Mouse (Mus musculus): ENCODE data around the gene Exoc3l2.

Exoc3l2 gene

DNA sequence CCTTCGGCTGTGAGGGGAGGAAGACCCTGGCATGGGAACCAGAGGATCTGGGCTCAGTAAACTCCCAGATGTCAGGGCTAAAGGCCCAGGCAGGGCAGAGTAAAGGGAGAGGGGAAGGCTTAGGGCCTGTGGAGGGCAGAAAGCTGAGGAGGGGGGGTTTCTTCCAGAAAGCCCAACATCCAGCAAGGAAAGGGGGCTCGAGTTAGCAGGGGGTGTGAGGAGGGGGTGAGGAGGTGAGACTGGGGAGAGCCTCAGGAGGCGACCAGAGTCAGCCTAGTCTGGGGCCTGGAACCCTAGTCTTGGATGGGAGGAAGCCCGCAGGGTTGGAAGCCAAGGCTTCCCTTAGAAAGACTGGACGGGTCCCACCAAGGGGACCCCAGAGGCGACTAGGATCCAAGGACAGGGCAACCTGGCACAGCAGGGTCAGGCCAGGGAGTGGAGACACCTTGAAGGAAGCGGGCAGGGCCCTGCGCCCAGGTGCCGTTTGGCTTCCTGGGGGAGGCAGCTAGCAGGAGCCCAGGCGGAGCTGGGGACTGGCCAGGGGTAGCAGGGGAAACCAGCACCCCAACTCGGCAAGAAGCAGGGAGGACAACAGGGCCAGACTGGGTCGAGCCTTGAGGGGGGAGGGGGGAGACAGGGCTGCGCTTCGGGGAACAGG, 5.6 kb upstream of the Exoc3l2 start:
- DNase-seq = no peak

DNA sequence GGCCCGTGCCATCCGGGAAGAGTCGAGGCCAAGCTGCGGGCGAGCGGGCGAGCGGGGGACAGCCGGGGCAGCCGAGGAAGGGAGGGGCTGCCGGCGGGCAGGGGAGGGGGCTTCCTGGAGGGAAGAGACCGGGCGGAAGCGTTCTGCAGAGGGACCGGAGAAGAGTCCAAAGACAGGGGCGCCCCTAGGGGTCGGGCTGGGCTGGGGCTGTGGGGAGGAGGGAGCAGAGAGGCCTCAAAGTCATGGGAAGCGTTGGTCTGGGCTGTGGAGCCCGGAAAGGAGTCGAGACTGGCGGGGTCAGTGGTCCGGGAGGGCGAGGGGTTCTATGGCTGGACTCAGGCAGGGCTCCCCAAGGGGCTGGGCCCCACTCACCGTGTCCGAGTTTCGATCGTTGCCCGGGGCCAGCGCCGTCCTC, 5.1 kb upstream of the Exoc3l2 start:
- DNase-seq = no peak

- DNase-seq = peak; percentile 65
Observed at GRCm38 (mm10) chr7:19458591-19459111, 4.5 kb upstream of the Exoc3l2 start, which contains the start of gene Mark4. TSS of gene Mark4 (minus strand) at chr7:19458821.

GRCm38 (mm10) chr7:19459144-19459870, 3.8 kb upstream of the Exoc3l2 start:
- no peak for DNase-seq

- DNase-seq = no peak
Observed at GRCm38 (mm10) chr7:19460500-19460899, 2.6 kb upstream of the Exoc3l2 start.

DNA sequence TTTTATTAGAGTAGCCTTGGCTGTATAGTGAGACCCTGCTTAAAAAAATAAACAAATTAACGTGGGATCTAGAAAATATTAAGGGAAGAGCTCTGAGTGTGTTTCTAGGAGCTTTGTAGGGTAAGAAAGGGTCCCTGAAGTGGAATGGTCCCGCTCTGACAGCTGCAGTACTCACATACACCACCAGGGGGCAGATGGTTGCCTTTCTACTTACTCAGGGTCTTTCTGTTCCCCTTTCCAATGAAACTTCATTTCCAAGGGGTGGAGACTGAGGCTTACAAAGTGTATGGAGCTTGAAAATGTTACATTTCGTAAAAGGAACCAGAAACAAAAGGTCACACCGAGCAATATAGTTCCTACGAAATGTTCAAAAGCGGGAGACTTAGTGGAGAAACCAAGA, 1.6 kb upstream of the Exoc3l2 start:
- DNase-seq = no peak

GRCm38 (mm10) chr7:19462443-19462842, 688 bp upstream of the Exoc3l2 start:
- no peak for DNase-seq

DNA sequence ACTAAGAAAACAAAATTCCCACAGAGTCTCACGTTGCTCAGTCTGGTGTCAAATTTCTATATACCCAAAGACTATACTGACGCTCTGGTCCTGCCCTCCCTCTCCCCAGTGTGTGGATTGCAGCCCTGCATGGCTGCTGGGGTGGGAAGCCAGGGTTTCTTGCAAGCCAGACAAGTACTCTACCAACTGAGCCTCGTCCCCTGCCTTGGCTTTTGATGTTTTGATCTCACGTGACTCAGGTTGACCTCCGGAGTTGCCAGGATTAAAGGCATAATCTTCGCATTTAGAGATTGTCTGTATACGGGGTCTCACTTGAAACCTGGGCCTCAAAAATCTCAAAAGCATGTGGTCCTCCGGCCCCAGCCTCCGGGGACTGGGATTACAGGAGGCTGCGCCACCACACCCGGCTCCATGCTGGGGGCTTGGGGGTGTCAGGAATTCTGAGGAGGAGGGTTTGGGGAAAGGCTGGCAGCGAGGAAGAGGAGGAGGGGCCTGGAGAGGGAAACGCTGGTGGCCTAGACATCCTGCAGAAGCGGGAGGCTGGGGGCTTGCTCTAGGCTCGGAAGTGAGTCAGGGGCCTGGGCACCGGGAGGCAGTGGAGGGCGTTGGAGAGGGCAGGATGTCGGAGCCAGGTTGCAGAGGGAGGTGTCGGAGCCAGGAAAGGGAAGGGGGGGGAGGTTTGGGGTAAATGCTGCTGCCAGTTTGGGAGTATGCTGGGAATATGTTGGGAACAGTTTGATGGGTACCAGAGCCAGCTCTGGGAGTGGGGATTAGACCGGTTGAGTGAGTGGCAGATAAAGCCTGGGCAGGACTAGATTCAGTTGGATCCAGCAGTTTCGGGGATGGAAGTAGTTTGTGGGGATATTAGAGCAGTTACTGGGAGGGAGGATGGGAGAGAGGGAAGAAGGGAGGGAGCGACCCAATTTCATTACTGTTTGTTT, 1.5 kb downstream of the Exoc3l2 start:
- no peak for DNase-seq

DNA sequence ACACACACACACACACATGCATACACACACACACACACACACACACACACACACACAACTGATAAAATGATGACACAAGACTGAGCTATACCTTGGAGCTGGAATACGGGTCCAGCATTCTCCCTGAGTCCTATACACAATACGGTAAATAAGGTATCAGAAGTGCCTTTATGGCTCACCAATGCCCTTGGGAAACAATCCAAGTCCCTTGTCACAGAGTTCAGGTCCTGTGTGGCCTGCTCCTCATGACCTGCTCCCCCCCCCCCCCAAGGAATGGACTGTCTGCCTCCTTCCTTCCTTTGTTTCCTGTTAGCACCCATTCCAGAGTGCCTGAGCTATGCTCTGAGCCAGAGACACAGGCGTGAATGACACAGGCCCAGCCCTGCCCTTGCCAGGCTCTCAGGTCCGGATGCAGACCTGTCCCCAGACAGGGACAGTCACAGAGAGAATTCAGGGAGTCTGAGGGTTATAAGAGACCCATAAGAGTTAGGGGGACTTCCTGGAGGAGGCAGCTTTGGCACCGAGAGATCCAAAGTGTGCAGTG, 3.5 kb downstream of the Exoc3l2 start:
- DNase-seq = no peak

GRCm38 (mm10) chr7:19467638-19468037, 4.5 kb downstream of the Exoc3l2 start:
- no peak for DNase-seq

DNA sequence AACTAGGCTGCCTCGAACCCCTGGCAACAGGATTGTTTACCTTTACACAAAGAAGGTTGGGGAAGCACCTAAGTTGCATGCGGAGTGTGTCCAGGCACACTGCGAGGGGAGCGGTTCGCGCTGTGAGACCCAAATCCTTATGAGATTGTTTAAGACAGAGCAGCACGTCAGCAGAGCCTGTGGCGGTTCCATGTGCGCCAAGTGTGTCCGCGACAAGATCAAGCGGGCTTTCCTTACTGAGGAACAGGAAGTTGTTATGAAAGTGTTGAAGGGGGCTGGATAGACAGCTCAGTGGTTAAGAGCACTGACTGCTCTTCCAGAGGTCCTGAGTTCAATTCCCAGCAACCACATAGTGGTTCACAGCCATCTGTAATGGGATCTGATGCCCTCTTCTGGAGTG, 5.1 kb downstream of the Exoc3l2 start:
- DNase-seq = no peak

DNA sequence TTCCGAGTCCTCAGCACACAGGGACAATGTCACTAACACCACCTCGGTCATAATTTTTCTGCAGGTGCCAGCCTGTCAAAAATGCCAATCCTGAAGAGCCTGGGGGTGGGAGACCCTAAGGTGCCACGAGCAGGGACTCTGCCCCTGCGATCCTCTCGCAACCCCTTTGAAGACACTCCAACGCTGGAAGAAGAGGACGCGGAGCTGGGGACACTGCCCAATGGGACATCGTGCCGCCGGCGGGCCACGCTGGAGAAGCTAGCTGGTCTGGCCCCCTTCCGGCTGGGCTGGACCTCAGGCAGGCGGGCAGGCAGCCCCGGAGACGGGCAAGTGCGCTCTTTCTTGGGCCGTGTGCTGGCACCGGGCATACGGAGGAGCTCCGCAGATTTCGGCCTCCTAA, 6.3 kb downstream of the Exoc3l2 start:
- DNase-seq = no peak

DNA sequence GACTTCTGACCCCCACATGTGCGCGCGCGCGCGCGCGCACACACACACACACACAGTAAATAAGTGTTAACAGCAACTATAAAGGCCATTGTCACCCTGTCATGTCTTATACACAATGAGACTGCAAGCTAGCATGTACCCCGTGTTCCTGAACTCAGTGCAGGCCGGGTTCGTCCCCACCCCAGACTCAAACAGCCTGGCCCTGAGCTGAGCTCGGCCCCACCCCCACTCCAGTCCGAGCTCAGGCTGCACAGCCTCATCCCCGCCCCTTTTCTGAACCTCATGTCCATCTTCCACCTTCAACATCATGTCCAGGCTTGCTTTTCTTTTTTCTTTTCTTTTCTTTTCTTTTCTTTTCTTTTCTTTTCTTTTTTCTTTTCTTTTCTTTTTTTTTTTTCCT, 7.2 kb downstream of the Exoc3l2 start:
- DNase-seq = no peak

DNA sequence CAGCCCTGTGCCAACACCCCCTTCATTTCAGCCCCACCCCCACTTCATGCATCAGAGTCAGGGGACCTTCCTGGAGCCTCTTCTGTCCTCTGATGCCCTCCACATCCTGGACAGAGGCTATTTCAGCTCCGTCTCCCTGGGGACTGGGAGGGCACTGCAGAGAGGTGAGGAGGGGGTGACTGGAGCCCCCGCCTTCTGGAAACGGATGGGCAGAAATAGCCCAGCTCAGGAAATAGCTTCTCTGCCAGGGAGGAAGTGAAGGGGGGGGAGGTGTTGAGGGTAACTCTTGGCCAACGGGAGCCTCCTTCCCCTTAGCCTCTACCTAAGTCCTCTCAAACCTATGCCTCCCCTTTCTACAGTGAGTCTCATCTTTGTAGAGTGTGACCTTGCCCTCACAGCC, 9.3 kb downstream of the Exoc3l2 start:
- DNase-seq = no peak

DNA sequence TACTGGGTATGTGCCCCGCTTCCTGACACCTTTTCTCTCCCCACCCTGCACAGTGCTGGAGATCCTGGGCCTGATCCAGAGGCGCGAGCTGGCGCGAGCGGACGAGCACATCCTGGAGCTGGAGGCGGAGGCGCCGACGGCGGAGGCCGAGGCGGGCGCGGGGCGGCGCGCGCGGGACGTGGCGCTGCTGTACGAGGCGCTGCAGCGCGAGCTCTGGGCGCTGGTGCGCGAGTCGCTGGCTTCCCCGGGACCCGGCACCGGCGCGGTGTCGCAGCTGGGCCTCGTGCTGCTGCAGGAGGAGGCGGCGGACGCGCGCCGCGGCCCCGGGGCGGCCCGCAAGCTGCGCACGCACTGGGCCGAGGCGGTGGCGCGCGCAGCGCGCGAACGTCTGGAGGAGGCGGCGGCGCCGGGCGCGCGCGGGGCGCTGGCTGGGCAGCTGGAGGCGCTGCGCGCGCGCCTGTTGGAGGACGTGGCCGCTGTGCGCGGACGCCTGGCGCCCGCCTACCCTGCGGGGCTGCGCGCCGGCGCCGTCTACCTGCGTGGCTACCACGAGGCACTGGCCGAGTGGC, 10.8 kb downstream of the Exoc3l2 start:
- DNase-seq = peak; percentile 85

DNA sequence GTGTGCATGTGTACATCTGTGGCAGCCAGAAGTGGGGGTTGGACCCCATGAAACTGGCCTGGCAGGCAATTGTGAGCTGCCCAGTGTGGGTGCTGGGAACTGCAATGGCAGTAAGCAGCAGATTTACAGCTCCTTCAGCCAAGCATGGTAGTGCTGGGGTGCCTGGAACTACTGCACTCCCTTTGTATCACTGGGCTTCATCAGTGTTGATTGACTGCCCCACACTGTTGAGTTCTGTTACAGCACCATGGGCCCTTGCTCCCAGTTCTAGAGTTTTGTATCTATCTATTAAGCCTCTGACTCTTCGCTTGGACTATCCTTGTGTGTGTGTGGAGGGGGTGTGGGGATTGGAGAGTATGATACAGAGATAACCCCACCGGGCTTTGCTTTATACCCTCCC, 14.0 kb downstream of the Exoc3l2 start:
- DNase-seq = no peak

GRCm38 (mm10) chr7:19477624-19478384, 14.7 kb downstream of the Exoc3l2 start:
- no peak for DNase-seq

GRCm38 (mm10) chr7:19483281-19483680, 20.1 kb downstream of the Exoc3l2 start:
- DNase-seq = no peak

DNA sequence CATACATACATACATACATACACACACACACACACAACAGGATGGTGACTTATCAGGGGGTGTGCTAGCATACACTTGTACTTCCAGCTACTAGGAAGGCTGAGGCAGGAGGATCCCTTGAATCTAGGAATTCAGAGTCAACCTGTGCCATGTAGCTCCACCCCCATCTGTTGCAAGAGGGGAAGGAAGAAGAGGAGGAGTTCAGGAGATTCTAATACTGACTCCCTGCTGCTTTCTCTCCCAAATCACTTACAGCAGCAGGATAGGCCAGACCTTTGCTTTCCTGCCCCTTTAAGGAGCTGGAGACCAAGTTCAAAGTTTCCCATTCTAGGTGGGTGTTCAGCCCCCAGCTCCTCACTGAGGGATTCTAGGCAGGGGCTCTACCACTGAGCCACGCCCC, 22.4 kb downstream of the Exoc3l2 start:
- no peak for DNase-seq

- no peak for DNase-seq
Observed at GRCm38 (mm10) chr7:19486549-19486948, 23.4 kb downstream of the Exoc3l2 start.

DNA sequence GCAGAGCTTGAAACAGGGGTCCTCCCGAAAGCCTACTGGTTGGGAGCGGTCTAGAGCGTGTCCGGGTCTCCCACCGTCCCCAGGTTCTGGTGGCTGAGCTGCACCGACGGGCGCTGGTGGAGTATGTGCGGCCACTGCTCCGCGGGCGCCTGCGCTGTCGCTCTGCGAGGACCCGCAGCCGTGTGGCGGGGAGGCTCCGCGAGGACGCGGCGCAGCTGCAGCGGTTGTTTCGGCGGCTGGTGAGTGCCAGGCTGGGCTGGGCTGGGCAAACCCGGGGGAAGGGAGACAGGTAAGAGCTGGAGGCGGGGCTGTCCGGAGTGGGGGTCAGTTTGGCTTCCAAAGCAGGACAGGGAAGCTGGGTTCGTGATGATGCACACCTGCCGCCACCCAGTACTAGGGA, 26.4 kb downstream of the Exoc3l2 start:
- DNase-seq = no peak

DNA sequence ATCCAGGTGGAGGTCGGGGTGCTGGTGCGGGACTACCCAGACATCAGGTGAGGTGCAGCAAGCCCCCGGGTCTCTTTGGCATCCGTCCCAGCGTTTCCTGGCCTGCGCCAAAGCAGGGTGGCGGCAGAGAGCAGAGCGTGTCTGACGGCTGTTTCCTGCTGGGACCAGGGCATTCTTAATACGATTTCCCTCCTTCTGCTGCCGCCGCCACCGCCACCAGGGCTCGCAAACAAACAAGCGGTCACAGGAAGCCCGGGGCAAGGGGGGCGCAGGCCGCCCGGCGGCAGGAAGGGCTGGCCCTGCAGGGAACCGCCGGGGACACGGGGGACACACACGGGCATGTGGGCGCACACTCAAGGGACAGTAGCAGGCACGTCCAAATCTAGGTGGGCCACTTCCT, 28.6 kb downstream of the Exoc3l2 start:
- no peak for DNase-seq

Measured in layer of hippocampus, adult 9-11 months (tissue).